Mouse (Mus musculus) gastrocnemius, postnatal 14 days (tissue): ENCODE data around the gene S100a9. TPM values are rescaled to one million over a fixed set of nuclear protein-coding genes. Genes with fewer than 3 reads are reported as not detected.

Source experiments
- total RNA-seq, 2 experiments: library from RNA; stranded (reverse); gene quantifications; 2 replicates each; pipeline ENCODE4 v1.2.3; 2021

The S100a9 gene
- total RNA-seq, 2 experiments from 2014 or later, result 0.76 TPM; not detected in 1

Other genes starting within 250 kb of the S100a9 start
- 10 to 100 TPM; 14.9 to 15.6 TPM for gene Npr1, start 229.9 kb downstream of the S100a9 start, total RNA-seq
- 10 to 100 TPM; 32.6 to 35.9 TPM for gene Ilf2, start 219.6 kb downstream of the S100a9 start, total RNA-seq
- gene Snapin, start 204.7 kb downstream of the S100a9 start, total RNA-seq, result 10 to 100 TPM; 57.3 to 59.6 TPM
- 100 to 1,000 TPM in 1 of 2 experiments, 10 to 100 TPM in 1; 83.3 to 100 TPM for gene Chtop, start 186.2 kb downstream of the S100a9 start, total RNA-seq
- gene S100a1, start 181.3 kb downstream of the S100a9 start, total RNA-seq, result 10 to 100 TPM; 53.1 to 61.0 TPM
- gene S100a13, start 181.3 kb downstream of the S100a9 start, total RNA-seq, result 10 to 100 TPM; 12.9 to 15.4 TPM
- not detected for gene S100a14, start 168.9 kb downstream of the S100a9 start, total RNA-seq
- 100 to 1,000 TPM in 1 of 2 experiments, 10 to 100 TPM in 1; 79.5 to 106 TPM for gene S100a16, start 158.5 kb downstream of the S100a9 start, total RNA-seq
- under 1 TPM in 1 of 2 experiments, not detected in 1; 0.45 TPM for gene S100a3, start 135.1 kb downstream of the S100a9 start, total RNA-seq
- gene S100a2, start 105.5 kb downstream of the S100a9 start, total RNA-seq, result not detected
- not detected for gene Gm42674, start 93.8 kb downstream of the S100a9 start, total RNA-seq
- 10 to 100 TPM; 11.1 to 16.5 TPM for gene S100a4, start 92.0 kb downstream of the S100a9 start, total RNA-seq
- gene S100a5, start 87.2 kb downstream of the S100a9 start, total RNA-seq, result not detected
- 10 to 100 TPM; 69.9 to 95.9 TPM for gene S100a6, start 82.8 kb downstream of the S100a9 start, total RNA-seq
- gene S100a7a, start 41.7 kb downstream of the S100a9 start, total RNA-seq, result under 1 TPM in 1 of 2 experiments, not detected in 1; 0.16 TPM
- under 1 TPM in 1 of 2 experiments, not detected in 1; 0.71 TPM for gene S100a8, start 26.7 kb downstream of the S100a9 start, total RNA-seq
- not detected for gene Pglyrp4, start 31.2 kb upstream of the S100a9 start, total RNA-seq
- gene Gm5849, start 82.2 kb upstream of the S100a9 start, total RNA-seq, result not detected